Mouse (Mus musculus) right cerebral cortex, postnatal 36 days (tissue): Measurements from ENCODE around the gene Bcar3.
A peak's percentile ranks its signal among the peaks of the same experiment; 100 is the strongest.

Source experiments
- DNase-seq, 2 experiments: peaks; one replicate each; pipeline ENCODE4 v3.0.0; 2022; ENCODE audit warnings: low spot score in 2 of 2, mixed read lengths in 1 of 2

Bcar3 gene

DNA sequence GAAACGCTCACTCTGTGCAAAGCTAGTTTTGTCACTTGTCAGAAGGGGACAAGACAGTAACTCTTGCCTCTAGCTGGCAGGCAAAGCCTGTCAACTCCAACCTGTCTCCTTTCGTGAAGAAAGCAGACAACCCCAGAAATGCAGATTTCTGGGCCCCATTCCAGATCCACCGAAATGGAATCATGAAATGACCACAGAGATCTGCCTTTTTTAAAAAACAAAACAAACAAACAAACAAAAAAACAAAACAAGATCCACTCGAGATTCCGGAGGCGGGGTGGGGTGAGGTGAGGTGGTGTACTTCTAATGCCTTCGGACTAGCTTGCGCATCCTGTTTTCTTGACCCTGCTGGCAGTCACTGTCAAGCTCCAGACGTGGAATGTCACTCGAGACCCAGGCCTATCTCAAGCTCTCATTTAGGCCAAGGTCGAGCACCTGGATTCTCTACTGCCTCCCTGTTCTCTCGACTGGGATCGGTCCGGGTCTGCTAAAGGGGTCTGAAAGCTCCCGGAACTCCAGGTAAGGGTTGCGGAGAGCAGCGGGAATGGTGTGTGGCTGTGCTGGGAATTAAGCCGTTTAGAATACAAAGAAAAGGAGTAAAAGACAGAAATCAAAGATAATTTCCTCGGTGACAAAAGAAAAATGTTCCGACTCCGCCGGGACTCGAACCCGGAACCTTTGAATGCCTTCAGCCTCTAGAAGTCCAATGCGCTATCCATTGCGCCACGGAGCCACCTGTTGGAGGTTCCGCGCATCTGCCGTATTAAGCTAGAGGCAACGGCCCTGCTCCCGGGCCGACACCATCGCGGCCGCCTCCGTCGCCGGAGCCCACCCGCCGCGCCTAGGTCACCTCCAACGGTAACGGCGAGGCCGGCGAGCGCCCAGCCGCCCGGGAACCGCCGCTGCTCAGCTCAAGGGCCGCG is 1.4 kb upstream of the Bcar3 start:
- DNase-seq: peak; percentile 81 to 86

DNA sequence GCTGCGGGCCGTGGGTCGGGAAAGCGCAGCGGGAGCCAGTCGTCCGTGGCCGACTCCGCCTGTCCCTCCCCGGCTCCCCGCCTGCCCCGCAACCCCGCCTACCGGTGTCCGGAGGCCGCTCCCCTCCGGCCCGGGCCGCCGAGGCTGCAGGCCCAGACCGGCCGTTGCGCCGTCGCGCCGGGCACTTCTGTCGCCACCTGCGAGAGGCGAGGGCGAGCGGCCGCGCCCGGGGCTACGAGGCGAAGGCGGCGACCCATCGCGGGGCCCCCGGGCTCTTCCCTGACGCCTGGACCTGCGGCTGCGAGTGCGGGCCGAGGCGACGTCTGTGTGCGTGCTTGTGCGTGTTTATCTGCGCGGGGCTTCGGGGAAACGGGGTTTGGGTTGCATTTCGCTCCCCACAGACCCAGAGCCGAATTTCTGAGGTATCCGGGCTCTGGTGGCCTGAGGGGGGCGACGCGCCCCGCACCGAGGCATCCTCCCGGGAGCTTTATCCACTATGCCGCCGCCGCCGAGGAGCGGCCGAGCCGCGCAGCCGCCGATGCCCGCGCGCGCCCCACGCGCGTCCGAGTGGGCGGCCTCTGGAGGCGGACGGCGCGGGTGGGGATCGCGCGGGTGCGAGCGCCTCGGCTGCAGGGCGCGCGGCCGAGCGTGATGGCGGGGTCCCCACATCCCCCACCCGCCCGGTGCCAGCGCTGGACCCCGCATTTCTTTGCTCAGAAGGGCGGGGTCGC is 548 bp upstream of the Bcar3 start:
- peak; percentile 50 to 57 for DNase-seq

DNA sequence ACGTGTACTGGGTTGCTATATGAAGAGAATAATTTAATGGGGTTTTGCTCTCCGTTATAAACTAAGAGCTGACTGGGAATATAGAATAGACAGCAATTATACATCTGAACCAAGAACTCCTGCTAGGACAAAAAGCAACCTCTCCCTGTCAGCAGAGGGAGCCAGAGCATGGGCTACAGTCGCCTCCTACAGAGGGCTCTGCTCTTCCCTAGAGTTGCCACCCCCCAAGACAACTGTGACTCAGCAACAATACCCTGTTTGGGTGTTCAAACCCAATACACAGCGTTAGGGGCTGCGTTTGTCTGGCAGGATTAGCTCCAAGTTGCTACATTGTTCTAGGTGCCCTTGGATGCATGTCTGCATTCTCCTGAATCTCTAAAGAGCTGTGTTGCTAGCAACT is 1.6 kb downstream of the Bcar3 start:
- DNase-seq: peak in 1 of 2 experiments; percentile 67

DNA sequence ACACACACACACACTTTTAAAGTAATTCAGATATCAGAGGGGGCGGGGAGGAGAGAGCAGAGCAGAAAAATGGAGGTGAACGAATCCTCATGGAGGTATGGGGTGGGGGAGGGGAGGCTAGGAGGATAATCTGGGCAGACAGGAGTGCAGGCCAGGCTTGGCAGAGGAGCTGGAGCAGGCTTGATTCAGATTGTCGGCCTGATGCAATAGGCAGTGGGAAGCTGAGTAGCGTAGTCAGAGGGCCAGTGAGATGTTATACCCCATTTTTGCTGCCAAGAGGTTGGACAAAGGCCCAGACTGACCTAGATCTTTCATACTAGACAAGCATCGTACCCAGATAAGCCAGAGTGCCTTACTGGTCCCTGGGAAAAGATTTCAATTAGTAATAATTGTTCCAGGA is 3.0 kb downstream of the Bcar3 start:
- DNase-seq: no peak

DNA sequence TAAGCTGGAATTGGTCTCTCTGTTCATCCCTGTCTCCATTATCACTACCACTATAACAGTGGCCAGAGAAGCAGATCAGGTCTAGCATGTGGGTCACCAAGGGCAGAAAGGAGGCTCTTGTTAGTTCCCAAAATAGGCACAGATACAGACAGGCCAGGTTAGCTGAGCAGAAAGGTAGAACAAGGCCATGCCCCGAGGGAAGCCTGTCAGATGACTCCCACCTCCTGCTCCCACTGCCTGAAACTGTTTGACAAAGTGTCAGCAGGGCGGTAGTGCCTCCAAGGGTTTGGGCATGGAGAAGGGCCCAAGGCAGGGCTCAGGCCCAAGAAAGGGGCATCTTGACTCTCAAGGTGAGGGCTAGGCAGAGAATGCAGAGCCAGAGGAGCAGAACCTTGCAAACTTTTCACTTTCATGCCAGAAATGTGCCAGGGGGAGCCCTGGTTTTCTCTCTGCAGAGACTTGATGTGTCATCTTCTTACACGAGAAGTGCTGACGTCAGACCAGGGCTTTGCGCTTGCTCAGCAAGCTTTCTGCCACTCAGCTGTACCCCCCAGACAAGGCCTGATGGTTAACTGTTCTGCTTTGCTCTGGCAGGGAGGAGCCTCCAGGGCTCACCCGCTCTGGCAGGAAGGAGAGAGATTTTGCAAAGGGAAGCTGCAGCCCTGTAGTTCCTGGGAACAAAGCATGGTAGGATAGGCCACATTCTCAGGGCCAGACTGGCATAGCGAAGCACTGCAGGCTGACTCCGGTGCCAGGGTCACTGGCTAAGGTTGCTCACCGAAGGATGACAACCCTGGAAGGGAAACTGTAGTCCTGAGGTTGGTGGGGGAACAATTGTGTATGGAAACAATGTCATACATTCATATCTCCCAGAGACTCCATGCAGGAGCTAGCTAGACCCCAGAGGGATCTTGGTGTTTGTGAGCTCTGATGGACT is 7.3 kb downstream of the Bcar3 start:
- DNase-seq: peak; percentile 70 to 87

DNA sequence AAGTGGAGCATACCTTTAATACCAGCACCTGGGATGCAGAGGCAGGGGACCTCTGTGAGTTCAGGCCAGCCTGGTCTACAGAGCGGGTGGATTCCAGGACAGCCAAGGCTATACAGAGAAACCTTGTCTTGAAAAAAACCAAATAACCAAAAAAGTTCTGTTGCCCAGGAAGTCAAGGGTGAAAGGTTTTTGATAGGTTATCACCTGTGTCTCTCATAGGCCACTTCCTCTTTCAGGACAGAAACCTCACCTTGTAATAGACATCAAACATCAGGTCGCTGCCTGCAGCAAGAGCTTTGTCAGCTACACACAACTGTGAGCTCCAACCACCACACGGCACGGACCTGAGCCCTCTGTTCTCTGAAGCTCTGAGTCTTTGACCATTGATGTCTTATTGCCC is 10.6 kb downstream of the Bcar3 start:
- no peak for DNase-seq

DNA sequence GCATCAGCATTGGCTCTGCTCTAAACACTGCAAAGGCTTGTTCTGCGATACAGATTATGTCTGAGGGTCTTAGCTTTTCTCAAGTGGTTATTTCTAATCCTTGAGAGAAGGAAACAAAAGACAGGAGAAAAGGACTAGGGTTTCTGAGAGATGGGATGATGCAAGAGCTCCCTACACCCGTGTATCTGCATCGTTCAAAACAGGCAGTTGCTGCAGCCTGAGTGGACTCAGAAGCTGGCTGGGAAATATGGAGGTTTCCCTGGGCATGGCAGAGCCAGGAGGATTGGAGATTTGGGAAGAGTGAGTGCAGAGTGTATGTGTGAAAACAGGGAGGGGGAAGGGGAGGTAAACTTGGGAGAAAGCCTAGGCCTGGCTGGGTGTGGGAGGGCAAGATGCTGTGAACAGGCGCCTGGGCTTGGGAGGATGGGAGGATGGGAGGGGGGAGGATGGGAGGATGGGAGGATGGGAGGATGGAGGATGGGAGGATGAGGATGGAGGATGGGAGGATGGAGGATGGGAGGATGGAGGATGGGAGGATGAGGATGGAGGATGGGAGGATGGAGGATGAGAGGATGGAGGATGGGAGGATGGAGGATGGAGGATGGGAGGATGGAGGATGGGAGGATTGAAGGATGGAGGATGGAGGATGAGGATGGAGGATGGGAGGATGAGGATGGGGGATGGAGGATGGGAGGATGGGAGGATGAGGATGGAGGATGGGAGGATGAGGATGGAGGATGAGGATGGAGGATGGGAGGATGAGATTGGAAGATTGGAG is 14.1 kb downstream of the Bcar3 start:
- no peak for DNase-seq

DNA sequence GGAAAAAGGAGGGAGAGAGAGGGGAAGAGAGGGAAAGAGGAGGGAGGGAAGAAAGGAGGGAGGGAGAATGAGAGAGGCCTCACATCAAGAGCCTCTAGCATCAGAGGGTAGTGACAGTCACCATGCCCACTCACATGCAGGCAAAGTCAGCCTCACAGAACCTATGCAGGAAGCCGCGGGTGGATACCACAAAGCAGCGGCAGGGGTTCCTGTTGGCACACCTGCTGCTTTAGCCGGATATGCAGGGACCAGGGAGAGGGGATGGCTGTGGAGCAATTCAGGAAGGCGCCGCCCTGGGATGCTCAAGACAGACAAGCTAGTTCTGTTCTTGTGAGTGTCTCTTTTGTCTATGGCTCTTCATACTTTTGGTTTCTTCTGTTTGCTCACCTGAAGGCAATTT is 15.0 kb downstream of the Bcar3 start:
- no peak for DNase-seq

DNA sequence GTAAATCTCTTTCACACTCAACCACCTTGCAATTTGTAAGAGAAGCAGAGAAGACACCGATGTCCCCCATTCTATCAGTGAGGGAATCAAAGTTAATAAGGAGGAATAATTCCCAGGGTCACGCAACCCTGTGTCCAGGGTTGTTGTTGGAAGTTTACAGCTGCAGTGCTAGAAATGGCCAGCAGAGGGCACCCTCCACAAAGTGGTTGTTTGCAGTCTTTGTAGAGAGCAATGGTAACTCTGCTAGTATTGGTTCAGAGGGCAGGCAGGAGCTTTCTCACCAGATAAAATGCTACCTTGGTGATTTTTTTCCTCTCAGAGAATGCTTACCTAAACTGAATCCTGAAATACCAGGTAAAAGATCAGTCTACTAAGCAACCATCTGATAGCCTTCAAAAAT is 18.1 kb downstream of the Bcar3 start:
- peak; percentile 62 to 64 for DNase-seq

DNA sequence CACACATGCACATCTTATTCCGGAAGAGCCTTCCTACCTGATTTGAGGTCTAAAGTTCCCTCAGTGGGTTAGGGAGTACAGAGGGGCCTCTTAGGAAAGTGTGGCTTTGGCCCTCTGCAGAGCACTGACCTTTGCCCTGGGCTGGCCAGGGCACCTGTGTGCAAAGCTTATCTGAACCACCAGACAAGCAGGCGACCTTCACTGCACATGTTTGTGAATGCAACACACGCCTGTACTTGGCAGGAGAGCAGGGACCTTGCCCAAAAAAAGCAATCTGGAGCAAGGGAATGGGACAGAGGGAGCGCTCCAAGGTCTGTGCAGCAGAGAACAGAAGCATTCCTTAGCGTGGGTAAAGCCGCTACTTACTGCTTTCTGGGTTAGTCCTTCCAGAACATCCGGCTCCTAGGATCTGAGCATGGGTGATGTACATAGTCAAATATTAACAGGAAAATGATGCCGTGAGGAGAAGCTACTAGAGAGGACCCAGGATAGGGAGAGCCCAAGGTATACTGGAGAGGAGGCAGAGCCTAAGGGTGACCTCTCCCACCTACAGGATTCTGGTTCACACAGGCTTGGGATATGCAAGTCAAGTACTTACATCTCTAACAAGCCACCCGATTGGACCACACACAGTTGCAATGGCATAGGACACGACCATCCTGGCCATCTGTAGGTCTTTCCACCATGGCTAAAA is 19.1 kb downstream of the Bcar3 start:
- no peak for DNase-seq

DNA sequence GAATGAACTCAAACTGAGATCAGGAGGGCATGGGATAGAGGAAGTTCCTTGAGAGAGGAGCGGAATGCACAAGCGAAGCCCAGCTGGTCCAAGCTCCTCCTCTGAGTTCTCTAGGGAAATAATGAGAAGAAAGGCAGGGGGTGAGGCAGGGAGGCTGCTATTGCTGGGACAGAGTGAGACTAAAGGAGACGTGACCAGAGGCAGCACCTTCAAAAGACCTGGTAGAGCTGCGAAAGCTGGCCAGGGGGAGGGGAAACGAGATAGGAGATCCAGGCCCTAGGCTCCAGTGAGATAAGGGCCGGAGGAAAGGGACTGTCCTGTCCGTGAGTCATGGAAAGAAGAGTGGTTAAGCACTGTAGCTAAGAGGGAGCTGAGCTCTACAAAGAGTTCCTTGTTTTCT is 20.0 kb downstream of the Bcar3 start:
- no peak for DNase-seq

DNA sequence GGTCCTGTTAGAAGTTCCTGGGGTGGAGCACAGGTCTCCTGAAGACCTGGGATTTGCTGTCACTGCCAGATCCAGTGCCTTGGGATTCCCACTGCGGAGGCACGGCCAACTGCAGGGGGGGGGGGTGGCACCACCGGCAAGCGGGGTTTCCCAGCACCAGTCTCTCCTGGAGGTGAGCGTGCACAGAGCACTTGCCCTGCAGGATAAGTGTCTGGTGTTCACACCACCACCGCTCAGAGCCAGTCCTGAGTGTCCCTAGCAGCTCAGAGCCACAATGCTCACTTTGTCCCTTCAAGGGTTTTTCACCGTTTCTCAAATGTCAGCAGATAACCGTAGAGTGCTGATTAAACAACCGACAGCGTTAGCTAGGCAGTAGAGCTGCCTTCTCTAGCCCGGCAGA is 22.7 kb downstream of the Bcar3 start:
- no peak for DNase-seq

DNA sequence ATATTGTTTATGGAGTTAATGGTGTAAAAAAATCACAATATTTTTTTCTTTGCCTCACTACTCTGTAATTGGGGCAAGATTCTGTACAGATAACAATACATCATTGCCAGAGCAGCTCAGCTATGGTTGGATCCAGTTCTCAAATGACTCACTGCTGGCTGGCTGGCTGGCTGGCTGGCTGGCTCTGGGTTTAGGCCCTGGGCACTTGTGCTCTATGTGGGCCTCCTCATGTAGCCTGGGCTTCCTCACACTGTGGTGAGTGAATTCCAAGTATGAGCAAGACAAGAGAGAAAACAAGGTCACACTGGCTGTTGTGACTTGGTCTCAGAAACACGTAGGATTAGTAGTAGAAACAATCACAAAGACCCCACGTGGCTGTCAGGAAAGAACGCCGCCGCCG is 23.4 kb downstream of the Bcar3 start:
- DNase-seq: no peak

DNA sequence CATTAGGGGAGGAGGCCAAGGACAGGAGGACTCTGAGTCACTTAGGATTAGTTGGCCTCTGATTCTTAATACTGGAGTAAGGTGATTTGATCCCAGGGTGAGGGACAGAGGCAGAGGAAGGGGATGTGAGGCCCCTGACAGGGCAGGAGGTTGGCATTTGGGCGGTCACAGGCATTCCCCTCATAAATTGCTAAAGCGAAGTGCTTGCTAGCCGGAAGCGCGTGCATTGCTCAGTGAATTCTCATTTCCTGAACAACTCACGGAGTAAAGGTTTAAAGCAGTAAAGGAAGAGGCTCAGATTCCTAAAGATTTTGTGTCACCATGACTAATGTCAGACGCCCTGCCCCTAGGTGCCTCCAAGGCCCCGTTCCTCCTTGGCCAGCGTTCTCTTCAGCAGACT is 28.3 kb downstream of the Bcar3 start:
- DNase-seq: no peak

DNA sequence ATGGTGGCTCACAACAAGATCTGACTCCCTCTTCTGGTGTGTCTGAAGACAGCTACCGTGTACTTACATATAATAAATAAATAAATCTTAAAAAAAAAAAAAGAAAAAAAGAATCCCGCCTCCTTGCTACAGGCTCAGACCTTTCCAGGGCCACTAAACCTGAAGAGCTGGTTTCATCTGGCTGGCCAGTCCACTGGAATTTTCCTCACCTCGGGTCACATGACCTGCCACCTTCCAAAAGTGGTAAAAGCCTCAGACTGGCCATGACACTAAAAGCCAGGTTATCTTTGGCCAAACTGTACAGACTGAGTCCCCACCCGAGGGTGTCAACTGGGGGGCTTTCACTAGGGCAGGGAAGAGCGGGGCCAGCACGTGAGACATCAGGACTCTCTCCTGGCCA is 29.9 kb downstream of the Bcar3 start:
- DNase-seq: no peak

DNA sequence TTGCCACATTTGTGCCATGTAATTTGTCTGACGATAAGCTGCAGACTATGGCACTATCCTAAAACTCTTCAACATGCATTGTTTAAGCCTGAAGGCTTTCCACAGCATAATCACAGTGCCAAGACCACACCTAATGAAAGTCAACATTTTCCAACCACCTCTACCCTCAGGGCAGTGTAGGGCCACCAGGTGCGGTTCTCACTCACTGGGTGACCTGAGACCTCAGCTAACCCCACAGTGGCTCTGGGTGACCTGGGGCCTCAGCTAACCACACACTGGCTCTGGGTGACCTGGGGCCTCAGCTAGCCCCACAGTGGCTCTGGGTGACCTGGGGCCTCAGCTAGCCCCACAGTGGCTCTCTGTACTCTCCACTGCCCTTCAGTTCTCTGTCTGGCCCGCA is 30.6 kb downstream of the Bcar3 start:
- DNase-seq: no peak

DNA sequence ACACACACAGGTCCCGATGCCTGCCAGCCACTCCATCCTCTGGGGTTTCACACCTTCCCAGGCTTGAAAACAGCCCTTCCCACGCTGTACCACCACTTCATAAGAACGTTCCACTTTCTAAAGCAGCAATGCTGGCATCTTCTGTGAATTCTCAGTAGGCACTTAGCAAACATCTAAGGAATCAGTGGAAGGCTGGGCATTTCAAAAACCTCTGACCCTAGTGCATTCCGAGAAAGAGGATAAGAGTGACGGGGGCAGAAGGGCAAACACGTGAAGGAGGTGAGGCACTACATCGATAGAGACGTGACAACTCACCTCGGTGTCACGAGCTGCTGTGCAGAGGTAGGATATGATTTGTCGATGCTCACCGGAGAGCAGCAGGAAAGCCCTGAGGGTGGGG is 36.5 kb downstream of the Bcar3 start:
- DNase-seq: no peak

DNA sequence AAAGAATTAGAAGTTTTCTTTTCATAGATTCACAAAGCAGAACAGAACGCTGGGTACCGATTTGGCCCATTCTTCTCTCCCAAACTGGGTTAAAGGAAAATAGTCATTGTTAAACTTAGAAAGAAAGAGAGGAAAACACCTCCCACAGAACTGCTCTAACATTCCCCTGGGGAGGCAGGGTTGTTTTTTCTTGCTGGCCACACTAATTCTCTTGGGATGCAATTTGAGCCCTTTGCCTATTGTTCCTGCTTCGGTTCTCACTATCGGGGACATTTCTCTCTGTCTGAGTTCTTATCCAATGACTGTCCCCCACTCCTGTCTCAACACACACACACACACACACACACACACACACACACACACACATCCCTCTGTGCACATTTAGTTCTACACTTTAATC is 39.6 kb downstream of the Bcar3 start:
- no peak for DNase-seq

DNA sequence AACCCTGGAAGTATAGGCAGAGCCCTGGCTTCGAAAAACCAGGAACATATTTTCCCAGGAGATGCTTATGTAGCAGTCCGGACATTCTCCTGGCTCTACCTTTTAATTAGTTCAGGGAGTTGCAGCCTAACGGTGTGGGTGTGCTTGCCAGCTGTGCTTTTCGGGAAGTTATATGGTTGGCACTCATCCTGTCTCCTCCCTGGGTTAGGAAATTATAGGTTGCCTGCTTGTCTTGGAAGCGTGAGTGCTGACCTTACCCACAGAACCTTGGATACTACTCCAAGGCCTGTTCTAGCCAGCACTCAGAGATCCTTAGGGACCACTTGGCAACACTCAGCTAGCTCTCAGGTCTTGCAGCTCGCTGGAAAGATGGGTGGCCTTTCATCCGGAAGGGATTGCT is 40.0 kb downstream of the Bcar3 start:
- no peak for DNase-seq

DNA sequence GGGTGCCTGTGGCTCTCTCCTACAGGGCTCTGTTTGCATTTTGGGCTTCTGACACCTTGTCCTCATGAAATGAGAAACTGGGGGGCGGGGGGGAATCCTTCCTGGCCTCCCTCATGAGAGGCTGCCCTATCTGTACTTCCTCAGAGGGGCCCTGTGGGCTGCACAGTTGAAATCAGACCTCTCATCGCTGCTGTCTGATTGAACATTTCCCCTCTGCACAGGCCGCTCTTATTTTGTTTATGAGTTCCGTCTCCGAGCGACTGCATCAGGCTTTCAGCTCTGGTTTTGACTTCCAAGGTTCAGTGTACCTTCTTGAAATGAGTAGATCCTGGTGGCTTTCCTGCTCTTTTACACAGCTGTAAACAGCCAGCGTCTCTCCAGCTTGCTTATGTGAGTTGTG is 40.4 kb downstream of the Bcar3 start:
- no peak for DNase-seq

DNA sequence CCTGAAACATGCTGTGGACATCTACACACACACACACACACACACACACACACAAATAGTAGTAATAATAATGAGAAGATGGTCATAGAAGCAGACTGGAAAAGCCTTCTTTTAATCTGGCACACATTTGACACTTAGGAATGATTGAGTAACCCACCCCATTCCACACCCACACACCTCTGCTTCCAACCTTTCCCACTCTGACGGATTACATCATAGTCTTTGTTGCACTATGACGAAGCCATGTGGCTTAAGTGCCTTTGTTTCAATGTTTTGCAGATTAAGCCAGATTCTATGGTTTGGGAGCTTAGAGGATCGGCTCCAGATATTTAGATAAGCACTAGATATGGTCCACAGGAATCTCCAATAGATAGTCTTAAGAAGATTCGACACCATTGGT is 42.1 kb downstream of the Bcar3 start:
- DNase-seq: no peak
